Mouse (Mus musculus): ENCODE results near the gene Gja10. TPM values are rescaled to one million over a fixed set of nuclear protein-coding genes. Genes with fewer than 3 reads are reported as not detected.
A peak's percentile ranks its signal among the peaks of the same experiment; 100 is the strongest.

Gene Gja10
- total and polyA plus RNA-seq, 3 experiments, result not detected

DNA sequence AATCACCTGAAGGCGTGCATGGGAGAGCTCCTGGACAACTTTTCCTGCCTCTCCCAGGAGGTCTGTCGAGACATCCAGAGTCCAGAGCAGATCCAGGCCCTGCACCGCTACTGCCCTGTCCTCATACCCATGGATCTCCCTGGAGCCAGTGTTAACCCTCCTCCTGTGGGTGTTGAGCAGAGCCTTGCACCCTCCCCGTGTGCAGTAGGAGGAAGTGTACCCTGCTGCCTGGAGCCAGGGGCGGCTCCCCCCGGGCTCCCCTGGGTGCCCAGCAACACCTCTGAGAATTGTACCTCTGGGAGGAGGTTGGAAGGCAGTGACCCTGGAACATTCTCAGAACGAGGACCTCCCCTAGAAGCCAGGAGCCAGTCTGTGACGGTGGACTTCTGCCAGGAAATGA is 22.7 kb downstream of the Gja10 start:
- no peak overlapping the region for H3K4me3 ChIP-seq (ENCODE audit: control insufficient read depth in 1 of 2, insufficient read depth in 1 of 2, low read depth in 2 of 2, low read length in 2 of 2)
- no peaks in the 10 kb centered on the region for H3K79me2 ChIP-seq (ENCODE audit: control insufficient read depth, insufficient read depth, low read length, poor library complexity)
- no peak for DNase-seq (ENCODE audit: low read depth, low spot score)
- H3K9me3 ChIP-seq (replicated peaks; ENCODE audit: insufficient read depth, low read length), result no peaks in the 10 kb centered on the region
- no peak overlapping the region for H3K9ac ChIP-seq (ENCODE audit: control insufficient read depth, low read depth, low read length, poor library complexity, severe bottlenecking)
- peaks cover 0 to 5% of the 10 kb centered on the region in 2 experiments; a peak in 1 of 4 replicates for H3K4me1 ChIP-seq (ENCODE audit: control insufficient read depth in 1 of 2, insufficient read depth in 2 of 2, low read length in 2 of 2)
- H3K27ac ChIP-seq (ENCODE audit: control insufficient read depth, low read depth, low read length), result no peak overlapping the region
- TF ChIP-seq ZKSCAN1 (IDR thresholded peaks at IDR 0.05; ENCODE audit: low read depth, low read length) (no peak), USF2 (IDR thresholded peaks at IDR 0.05; ENCODE audit: borderline replicate concordance in 1 of 2, insufficient read depth in 1 of 2, low read depth in 1 of 2, low read length in 2 of 2) (no peak), MAX (IDR thresholded peaks at IDR 0.05; ENCODE audit: low read length) (no peak), NELFE (IDR thresholded peaks at IDR 0.05; ENCODE audit: low read depth, low read length) (no peak), GATA1 (IDR thresholded peaks at IDR 0.05; ENCODE audit: low read depth, low read length) (no peak), MYB (IDR thresholded peaks at IDR 0.05; ENCODE audit: low read depth, low read length) (no peak), TAL1 (IDR thresholded peaks at IDR 0.05; ENCODE audit: low read length) (no peak), CTCF (IDR thresholded peaks at IDR 0.05 in 2 of 3, conservative IDR thresholded peaks at IDR 0.05 in 1 of 3; ENCODE audit: control insufficient read depth in 1 of 3, insufficient read depth in 1 of 3, low read depth in 2 of 3, low read length in 3 of 3, poor library complexity in 1 of 3, severe bottlenecking in 1 of 3) (no peak), UBTF (IDR thresholded peaks at IDR 0.05; ENCODE audit: borderline replicate concordance, insufficient read depth, low read depth, low read length) (no peak), MYC (IDR thresholded peaks at IDR 0.05; ENCODE audit: low read depth, low read length) (no peak), KAT2A (conservative IDR thresholded peaks at IDR 0.05; ENCODE audit: low read depth, low read length) (no peak), MAFK (IDR thresholded peaks at IDR 0.05; ENCODE audit: borderline replicate concordance, low read depth, low read length) (no peak), RAD21 (IDR thresholded peaks at IDR 0.05; ENCODE audit: low read depth, low read length) (no peak), POLR2AphosphoS2 (IDR thresholded peaks at IDR 0.05; ENCODE audit: low read length) (no peak), MEF2A (IDR thresholded peaks at IDR 0.05; ENCODE audit: extremely low read depth, insufficient replicate concordance, low read depth, low read length, poor library complexity, severe bottlenecking) (no peak), POLR2A (IDR thresholded peaks at IDR 0.05; ENCODE audit: control insufficient read depth in 1 of 2, insufficient read depth in 1 of 2, low read depth in 1 of 2, low read length in 2 of 2, poor library complexity in 1 of 2) (no peak), RCOR1 (IDR thresholded peaks at IDR 0.05; ENCODE audit: low read depth, low read length) (no peak), NRF1 (IDR thresholded peaks at IDR 0.05; ENCODE audit: insufficient read depth, low read depth, low read length, poor library complexity, severe bottlenecking) (no peak), MXI1 (IDR thresholded peaks at IDR 0.05; ENCODE audit: low read depth, low read length) (no peak)
- peaks cover 0 to 2% of the 10 kb centered on the region in 2 experiments; a peak in 1 of 4 replicates for H3K36me3 ChIP-seq (ENCODE audit: control insufficient read depth in 1 of 2, insufficient read depth in 2 of 2, low read length in 2 of 2)
- H3K27me3 ChIP-seq (ENCODE audit: control insufficient read depth in 1 of 2, insufficient read depth in 2 of 2, low read length in 2 of 2), result peaks cover 0 to 5% of the 10 kb centered on the region in 2 experiments; a peak in 3 of 4 replicates

DNA sequence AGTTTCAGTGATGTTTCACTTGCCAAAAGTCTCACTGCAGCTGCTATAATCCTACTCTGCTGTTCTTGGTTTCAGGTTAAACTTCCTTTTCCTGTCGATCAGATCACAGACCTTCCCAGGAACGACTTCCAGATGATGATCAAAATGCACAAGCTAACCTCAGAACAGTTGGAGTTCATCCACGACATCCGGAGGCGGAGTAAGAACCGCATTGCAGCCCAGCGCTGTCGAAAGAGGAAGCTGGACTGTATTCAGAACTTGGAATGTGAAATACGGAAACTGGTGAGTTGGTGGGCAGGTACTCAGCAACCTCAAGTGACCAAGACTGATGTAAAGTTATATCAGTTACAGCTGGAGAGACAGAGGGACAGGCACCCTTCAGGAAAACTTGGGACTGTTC is 27.4 kb downstream of the Gja10 start:
- no peaks in the 10 kb centered on the region for H3K79me2 ChIP-seq (ENCODE audit: control insufficient read depth, insufficient read depth, low read length, poor library complexity)
- H3K4me1 ChIP-seq (ENCODE audit: control insufficient read depth in 1 of 2, insufficient read depth in 2 of 2, low read length in 2 of 2), result peaks cover 0 to 7% of the 10 kb centered on the region in 2 experiments; a peak in 1 of 4 replicates
- no peaks in the 10 kb centered on the region for H3K9me3 ChIP-seq (replicated peaks; ENCODE audit: insufficient read depth, low read length)
- DNase-seq (ENCODE audit: low read depth, low spot score), result peak; percentile 82
- H3K27ac ChIP-seq (ENCODE audit: control insufficient read depth, low read depth, low read length), result no peak overlapping the region
- H3K9ac ChIP-seq (ENCODE audit: control insufficient read depth, low read depth, low read length, poor library complexity, severe bottlenecking), result no peak overlapping the region
- TF ChIP-seq MEF2A (IDR thresholded peaks at IDR 0.05; ENCODE audit: extremely low read depth, insufficient replicate concordance, low read depth, low read length, poor library complexity, severe bottlenecking) (no peak), EP300 (IDR thresholded peaks at IDR 0.05; ENCODE audit: low read depth in 1 of 2, low read length in 2 of 2) (peak; percentile 46 to 58; a peak in 3 of 4 replicates), HCFC1 (IDR thresholded peaks at IDR 0.05; ENCODE audit: low read depth, low read length) (0 out of 2 replicates have a peak, but pooled peaks have one; percentile 27), USF2 (IDR thresholded peaks at IDR 0.05; ENCODE audit: borderline replicate concordance in 1 of 2, insufficient read depth in 1 of 2, low read depth in 1 of 2, low read length in 2 of 2) (no peak), ELF1 (IDR thresholded peaks at IDR 0.05; ENCODE audit: low read depth, low read length) (0 out of 2 replicates have a peak, but pooled peaks have one; percentile 13), ETS1 (IDR thresholded peaks at IDR 0.05; ENCODE audit: low read depth, low read length) (peak; percentile 71), SIN3A (IDR thresholded peaks at IDR 0.05; ENCODE audit: low read length) (peak; percentile 49), MYC (IDR thresholded peaks at IDR 0.05; ENCODE audit: low read depth, low read length) (peak; percentile 49; the same call in 1 of the 2 replicates)
- peaks cover 0 to 3% of the 10 kb centered on the region in 2 experiments; a peak in 2 of 4 replicates for H3K27me3 ChIP-seq (ENCODE audit: control insufficient read depth in 1 of 2, insufficient read depth in 2 of 2, low read length in 2 of 2)
- H3K36me3 ChIP-seq (ENCODE audit: control insufficient read depth in 1 of 2, insufficient read depth in 2 of 2, low read length in 2 of 2), result peaks cover 0 to 3% of the 10 kb centered on the region in 2 experiments; a peak in 1 of 4 replicates
- H3K4me3 ChIP-seq (ENCODE audit: control insufficient read depth in 1 of 2, insufficient read depth in 1 of 2, low read depth in 2 of 2, low read length in 2 of 2), result peak overlapping the region; percentile 1 to 24; a peak in 2 of 4 replicates

All from MEL (cell line).